Mouse (Mus musculus) ovary, postnatal 10 days (tissue): ENCODE measurements around the gene G430095P16Rik.
A peak's percentile ranks its signal among the peaks of the same experiment; 100 is the strongest.

Source experiments
- DNase-seq: peaks from one replicate; pipeline ENCODE4 v3.0.0; 2022; ENCODE audit warnings: low spot score

G430095P16Rik gene

GRCm38 (mm10) chr8:84722850-84723570 is at the start of gene G430095P16Rik:
G430095P16Rik (plus strand) TSS chr8:84723007.
- DNase-seq: no peak

- no peak for DNase-seq
These were observed 45.5 kb upstream of the G430095P16Rik start for GRCm38 (mm10) chr8:84677305-84677704.

DNA sequence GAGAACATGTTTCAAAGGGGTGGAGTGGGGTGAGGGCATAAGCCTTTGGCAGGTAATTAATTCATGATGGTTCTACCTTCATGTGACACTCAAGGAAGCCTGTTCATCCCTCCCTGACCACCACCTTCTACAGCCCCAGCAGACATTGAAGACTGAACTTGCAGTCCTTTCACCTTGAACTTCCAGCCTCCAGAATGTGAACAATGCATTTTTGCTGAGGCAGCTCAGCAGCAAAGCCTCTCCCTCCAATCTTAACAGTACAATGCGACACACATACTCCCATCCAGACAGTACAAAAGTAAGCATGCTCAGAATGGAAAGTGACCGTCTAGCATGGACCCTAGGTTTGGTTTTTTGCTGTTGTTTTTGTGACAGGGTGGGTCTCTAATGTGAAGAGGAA is 41.3 kb upstream of the G430095P16Rik start:
- no peak for DNase-seq

DNA sequence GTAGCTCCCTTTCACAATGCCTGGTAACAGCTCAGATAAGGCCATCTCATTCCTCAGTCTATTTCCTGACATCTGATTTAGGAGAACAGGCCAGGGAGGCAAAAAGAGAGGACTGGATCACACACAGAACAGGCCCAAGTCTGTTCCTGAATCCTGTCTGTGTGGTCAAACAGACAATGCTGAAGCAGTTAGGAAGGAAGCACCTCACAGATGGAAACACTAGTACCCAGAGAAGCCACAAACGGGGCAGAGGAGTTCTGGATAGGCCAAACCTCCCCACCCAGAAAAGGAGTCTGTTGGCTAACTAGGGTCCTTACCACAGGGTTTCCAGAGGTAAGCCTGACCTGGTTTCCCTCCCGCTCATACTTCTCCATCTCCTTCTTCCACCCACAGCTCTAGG is 40.5 kb upstream of the G430095P16Rik start:
- DNase-seq: no peak

DNA sequence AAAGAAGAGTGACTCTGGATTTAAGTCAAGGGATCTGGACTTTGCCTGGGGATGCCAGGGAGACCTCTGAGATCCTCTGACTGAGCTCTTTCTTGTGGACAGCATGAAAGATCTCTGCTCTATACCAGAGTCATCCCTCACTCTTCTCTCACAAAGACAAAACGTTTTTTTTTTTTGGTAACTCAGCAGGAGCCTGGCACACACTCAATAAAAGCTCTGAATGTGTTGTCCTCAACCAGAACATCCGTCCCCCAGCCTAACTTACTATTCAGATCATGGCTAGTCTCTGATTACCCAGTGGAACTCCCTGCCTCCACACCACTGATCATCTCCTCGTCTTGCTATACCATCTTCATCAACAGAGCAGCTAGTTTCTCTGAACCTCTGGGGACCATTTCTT is 38.3 kb upstream of the G430095P16Rik start:
- no peak for DNase-seq

DNA sequence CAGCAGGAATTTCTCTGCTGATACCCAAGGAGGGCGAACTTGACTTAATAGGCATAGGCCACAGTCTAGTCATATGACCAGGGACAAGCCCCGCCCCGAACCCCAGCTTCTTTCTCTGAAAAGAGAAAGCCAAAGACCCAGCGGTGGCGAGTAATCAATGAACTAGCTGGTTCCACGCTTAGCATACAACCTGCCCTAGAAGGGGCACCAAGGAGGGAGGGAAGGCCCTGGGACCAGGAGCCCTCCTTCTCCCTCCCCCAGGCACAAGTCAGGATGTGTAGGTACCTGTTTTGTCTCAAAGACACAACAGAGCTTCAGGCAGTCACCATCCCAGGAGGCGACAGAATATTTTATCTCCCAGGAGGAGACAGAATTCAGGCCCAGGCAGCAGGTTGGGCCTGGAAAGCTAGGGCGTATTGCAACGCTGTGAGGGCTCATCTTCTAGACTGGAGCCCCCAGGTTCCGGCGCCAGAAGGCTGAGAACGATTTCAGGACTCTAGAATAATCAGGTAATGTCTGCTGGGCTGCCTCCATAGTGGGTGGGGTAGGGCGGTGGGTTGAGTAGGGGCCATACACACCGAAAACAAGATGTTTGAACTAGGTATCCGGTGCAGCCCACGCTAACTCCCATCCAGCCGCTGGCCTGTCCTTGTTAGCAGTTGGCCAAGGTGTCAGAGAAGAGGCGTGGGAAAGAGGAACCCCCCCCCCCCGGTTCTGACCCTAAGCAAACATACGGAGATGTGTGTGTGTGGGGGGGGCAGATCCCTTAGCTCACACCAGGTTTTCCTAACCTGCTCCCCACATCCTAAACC is 36.4 kb upstream of the G430095P16Rik start, which contains the start of gene Trmt1:
Trmt1 (plus strand) TSS at position 117 of the 812 bp plus-strand sequence.
- DNase-seq: no peak

DNA sequence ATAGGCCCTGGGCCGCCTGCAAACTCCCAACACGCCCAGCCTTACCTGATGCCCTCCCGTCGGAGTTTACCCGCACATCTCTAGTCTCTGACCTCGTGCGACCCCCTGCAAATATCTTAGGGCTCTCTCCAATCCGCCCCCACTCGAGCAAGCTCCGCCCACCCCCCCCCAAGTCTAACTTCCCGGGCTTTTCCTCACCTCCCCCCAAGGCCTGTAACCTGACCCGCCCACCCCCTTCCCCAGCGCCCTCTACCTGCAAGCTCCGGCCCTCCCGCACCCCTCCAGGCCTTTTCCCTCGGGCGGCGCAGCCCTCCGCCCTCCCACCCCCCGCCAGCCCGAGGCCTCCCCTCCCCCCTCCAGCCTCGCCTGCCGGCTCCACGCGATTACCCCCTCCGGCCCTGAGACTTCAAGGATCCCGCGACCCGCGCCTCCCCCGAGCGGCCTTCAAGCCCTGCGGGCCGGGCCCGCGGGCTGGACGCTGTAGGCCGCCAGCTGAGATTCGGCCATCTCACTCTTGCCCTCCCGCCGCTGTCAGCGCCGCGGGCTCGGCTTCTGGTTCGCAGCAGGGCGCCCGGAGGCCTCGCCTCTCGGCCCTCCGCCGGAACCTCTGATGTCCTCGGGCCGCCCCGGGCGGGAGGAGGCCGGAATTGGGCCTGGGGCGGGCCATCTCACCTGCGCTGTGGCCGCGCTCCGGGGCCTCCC is 35.7 kb upstream of the G430095P16Rik start:
- DNase-seq: no peak

GRCm38 (mm10) chr8:84687705-84688100 is 35.1 kb upstream of the G430095P16Rik start, which contains the start of gene Nacc1:
Nacc1 (minus strand) TSS chr8:84687862.
- no peak for DNase-seq

DNA sequence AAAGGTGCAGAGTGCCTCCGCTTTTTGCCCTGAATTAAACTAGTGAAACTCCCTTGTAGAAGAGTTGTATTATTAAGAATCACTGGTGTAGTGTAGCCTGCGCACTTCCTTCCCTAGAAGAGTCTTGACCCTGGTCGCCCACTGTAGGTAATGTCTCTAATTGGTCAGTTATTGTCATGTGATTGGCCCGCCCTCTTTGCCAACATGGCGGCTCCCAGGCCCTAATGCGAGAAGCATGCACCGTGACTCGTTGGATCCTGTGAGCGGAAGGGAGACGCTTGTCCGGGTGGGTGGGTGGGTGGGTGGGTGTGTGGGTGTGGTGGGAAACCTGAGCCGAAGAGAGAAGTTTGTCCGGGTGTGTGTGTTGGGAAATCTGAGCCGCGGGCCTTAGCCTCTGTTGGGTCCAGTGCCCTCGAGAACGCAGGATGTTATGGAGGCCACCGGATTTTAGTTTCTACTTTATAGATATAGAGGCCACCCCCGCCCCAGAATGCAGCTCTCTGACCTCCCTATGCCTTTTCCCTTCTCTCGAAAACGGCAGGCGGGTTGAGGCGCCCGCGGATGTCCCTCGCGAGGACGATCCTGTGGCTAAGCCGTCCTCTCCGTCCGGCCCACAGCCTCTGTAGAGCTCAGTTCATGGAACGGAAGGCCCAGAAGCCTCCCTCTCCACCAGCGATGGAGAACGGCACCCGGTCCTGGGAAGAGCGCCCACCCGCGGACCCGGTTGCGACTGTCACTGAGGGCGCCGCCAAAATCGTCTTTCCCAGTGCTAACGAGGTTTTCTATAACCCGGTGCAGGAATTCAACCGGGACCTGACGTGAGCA is 33.5 kb upstream of the G430095P16Rik start:
- peak; percentile 83 for DNase-seq

GRCm38 (mm10) chr8:84693332-84693731 is 29.5 kb upstream of the G430095P16Rik start:
- DNase-seq: no peak

- no peak for DNase-seq
These were observed 27.7 kb upstream of the G430095P16Rik start for GRCm38 (mm10) chr8:84695140-84695539.

DNA sequence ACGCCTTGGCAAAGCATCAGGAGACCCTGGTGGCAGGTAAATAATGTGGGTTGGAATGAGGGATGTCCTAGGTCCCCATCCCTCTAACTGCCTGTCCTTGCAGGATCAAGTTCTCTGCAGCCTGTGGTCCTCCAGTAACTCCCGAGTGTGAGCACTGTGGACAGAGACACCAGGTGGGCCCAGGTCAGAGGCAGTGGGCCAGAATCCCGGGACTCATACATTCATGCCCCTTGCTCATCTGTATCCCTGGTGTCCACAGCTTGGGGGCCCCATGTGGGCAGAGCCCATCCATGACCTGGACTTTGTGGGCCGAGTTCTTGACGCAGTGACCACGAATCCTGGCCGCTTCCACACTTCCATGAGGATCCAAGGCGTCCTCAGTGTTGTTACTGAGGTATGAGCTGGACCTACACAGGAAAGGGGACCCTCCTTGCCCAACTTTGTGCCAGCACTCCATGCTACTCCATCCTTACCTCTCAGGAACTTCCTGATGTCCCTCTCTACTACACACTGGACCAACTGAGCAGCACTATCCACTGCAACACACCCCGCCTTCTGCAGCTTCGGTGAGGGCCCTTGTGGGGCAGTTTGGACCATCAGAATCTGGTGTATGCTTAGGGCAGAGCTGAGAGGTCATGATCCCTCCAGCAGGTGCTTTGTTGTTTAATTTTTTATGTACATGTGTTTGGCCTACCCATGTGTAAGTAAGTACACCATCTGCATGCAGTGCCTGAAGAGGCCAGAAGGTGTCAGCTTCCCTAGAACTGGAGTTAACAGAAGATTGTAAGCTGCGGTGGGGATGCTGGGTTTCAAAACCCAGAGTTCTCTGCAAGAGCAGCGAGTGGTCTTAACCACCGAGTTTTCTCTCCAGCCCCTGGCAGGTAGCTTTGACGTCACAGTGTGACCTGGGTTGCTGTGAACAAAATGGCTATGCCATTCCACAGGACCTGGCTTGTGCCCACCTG is 25.4 kb upstream of the G430095P16Rik start:
- DNase-seq: no peak

GRCm38 (mm10) chr8:84698288-84698687 is 24.5 kb upstream of the G430095P16Rik start:
- DNase-seq: no peak

DNA sequence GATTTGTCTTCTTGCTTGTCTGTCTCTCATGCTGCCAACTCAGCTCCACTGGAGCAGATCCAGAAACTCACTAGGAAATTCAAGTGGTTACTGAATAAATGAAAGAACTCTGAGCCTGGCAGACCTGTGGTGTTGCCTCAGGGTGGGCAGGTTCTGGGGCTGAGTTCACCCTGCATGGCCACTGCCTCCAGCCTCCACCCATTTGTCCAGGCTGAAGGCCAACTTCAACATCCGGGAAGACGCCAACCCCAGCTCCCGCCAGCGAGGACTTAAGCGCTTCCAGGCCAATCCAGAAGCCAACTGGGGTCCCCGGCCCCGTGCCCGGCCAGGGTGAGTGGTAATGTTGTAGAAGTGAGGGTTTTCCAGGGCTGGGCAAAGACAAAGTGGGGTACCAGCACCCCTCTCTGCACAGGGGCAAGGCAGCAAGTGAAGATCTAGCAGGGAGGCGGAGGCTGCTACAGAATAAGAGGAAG is 23.8 kb upstream of the G430095P16Rik start:
- no peak for DNase-seq

DNA sequence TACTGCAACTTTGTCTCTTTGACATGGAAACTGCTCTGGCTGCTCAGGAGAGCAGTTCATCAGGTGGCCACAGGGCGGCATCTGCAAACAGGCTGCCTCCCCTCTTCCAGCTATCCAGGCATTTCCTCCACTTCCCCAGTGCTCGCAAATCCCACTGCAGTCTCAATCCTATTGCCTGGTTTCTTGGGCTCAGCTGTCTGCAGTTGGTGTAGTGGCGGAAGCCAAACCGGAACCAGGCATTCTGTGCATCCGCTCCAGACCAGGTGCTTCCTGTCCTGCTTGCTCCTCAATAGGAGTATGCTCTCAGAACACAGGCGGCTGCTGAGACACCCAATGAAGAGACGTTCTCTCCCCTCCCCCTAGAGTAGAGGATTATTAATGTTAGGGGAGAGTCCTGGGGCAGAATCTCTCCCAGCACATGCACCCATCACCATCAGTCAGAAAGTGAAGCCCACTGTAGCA is 22.9 kb upstream of the G430095P16Rik start:
- no peak for DNase-seq

DNA sequence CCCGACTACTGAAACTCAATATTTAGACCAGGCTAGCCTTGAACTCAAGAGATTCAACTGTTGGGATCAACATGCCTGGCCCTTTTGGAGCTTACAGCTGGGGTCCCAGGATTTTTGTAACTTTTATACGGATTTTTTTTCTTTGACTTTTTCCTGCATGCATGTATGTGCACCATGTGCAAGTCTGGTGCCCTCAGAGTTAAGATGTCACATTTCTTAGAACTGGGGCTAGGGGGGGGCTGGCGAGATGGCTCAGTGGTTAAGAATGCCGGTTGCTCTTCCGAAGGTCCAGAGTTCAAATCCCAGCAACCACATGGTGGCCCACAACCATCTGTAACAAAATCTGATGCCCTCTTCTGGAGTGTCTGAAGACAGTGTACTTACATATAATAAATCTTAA is 22.3 kb upstream of the G430095P16Rik start:
- DNase-seq: no peak

DNA sequence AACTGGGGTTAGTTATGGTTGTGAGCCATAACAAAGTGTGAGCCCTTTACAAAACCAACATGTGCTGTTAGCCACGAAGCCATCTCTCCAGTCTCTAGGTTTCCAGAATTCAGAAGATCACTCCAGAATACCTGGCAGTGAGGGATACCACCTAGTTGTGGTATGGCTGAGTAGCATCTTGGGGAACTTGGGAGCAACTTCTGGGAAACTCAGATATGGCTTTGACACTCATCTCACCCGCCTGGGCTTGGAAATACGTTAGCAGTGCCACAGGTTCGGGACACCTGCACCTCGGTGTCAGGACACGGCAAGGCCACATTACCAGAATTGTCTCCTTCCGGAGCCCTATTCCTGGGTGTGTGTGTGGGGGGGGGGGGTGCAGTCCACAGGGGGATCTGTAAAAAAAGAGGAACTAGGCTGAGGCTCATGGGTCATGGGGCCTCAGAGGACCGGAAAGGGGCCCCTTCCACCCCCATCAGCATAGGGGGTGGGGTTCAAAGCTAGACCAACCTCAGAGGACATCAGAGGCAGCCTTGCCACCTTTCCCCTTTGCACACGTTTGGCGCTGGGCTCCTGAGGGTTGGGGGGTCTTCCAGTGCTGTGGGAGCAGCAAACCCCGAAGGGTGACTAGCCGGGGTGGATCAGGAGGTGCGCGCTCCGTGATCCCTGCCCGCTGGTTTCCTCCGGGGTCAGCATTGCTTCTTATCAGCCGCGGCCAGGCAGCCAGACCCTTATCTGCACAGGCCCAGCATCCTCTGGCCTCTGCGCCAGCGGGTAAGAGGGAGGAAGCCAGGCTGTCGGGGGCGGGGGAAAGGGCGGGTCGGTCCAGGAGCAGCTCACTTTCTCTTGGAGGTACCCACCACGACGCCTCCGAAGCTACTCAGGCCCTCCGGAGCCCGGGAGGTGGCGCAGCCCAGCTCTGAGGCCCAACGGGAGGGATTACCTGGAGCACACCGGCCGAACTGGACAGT is 21.6 kb upstream of the G430095P16Rik start, which contains the start of gene Lyl1:
Lyl1 (plus strand) TSS at position 517 of the 971 bp plus-strand sequence.
- DNase-seq: no peak

DNA sequence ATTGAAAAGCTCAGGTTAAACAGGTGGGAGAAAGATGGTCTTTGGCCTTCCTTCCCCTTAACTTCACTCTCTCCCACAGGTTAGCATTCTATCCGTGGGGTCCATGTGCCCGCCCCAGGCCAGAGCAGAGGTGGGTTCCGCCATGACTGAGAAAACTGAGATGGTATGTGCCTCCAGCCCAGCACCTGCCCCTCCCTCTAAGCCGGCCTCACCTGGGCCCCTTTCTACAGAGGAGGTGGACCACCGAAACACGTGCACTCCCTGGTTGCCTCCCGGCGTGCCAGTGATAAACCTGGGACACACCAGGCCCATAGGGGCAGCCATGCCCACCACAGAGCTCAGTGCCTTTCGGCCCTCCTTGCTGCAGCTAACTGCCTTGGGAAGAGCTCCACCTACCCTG is 20.2 kb upstream of the G430095P16Rik start:
- no peak for DNase-seq

- DNase-seq: no peak
These were observed 19.8 kb upstream of the G430095P16Rik start for GRCm38 (mm10) chr8:84702963-84703465.
